Mouse (Mus musculus): ENCODE data around the gene Mipep.

Gene Mipep

DNA sequence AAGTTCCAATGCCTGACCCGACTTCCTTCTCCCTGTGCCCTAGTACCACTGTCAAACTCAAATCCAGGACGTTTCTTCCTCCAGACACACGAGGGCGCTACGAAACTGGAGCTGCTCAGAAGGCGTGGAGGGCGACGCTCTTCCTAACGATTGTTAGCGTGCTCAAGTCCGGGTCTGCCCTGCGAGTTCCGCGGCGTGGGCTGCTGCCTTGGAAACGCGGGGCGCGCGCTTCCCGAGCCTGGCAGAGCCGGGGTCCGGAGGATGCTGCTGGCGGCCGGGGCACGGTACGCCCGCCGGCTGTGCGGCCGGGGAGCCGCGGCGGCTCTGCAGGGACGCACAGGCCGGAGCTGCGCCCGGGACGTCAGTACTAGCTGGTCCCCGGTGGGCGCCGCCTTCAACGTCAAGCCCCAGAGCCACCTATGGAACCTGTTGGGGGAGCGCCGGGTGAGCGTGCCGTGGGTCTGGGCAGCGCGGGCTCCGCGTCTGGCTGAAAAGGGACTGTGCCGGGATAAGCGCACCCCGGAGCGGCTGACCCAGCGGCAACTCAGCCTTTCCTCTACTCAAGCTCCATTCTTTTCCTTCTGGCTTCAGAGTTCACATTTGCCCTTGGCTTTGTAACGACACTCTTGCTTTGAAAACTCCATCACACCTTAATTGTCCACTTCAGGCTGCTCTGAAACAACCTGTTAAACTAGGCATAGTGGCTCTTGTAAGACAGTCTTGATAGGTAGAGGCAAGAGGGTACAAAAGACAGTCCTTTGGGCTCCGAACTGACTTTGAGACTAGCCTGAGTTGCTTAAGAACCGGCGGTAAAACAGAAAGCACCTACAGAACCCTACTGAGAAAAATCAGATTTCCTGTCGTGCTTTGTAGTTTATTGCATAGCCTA is at the start of gene Mipep:
Mipep (plus strand) TSS at position 147 of the 889 bp plus-strand sequence.
- peak; percentile 89 for DNase-seq (ENCODE audit: low read depth, low spot score)

DNA sequence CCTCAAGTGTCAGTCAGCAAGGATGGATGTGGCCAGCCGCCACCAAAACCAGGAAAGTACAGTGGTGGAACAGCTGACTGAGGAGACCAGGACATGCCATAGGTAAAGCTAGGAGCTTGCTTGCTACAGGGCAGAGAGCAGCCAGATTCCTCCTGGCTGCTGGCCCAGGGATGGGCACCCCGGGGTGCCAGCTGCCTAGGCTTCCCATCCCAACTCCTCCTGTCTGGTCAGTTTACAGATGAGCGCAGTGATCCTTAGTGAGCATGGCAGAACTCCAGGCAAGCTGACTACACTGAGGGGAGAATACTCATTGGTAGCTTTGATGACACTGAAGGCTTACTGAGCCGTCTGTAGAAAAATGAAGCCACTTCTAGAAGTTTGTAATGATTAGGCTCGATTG is 49.2 kb upstream of the Mipep start:
- DNase-seq (ENCODE audit: low read depth, low spot score), result no peak

DNA sequence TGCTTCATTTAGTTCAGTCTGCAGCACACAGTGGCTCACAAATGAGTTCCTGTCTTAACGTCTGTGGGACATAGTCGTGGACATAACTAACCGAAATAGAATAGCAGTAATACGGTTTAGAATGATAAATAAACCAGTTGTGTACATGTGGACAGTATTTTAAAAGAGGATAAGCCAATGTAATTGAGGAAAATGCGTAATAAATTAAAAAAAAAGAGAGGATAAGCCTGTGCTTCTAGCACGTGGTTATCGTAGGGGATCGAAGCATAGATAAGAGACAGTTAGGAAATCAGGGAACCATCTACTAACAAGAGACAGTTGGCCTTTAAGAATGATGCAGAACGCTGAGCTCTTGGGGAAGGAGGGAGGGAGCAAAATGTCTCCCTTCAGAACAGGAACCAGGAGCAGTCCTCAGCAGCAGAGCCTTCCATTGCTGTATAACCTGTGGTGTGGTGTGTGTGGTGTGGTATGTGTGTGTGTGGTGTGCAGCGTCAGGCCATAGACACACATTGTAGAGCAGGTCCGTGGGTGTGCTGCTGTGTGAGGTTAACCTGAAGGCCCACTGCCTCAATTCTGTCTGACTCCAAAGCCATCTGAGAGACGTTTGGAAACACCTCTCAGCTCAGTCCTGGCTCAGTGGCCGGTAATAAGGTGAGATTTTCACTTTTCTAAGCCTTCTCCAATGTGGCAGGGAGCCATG is 48.4 kb upstream of the Mipep start:
- no peak for DNase-seq (ENCODE audit: low read depth, low spot score)

DNA sequence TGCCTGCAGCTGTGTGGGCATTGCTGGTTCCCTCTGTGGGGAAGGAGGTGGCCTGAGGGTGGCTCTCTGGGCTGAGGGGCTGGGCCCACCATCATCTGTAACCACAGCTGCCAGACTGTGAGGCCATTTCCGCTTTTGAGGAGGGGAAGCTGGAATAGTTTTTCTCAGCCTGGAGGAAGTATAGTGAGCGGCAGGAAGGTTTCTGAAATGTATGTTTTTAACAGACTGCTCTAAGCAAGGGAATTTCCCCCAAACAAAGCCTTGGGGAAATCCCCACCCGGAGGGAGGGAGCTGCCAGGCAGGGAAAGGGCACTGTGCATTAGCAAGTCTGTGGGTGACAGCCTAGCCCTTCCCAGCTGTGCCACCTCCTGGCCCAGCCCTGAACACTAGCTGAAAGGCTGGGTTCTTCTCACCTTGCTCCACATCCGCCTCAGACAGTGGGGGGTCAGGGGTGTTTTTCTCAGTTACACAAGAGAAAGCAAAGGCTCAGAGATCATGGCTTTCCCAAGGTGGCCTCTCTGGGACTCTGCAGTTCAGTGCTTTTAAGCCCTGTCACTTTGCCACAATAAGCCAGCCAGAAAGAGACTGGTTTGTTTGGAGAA is 47.7 kb upstream of the Mipep start:
- DNase-seq (ENCODE audit: low read depth, low spot score), result no peak

DNA sequence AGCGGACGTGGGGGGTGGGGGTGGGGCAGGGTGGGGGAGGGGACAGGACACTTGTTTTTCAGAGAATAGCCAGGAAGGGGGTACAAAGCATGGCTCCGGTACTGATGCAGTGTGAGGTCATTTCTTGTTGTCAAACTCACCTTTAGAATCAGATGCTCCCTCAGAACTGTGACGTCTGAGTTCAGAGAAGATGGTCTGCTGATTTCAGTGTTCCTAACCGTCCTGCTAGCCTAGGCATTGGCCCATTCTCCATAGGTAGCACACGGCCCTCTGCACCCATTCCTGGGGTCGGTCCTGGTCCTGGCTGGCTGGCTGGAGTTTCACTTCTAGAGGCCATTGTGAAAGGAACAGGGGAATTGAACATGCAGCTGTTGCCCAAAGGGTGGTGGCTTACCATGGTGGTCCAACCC is 47.2 kb upstream of the Mipep start:
- no peak for DNase-seq (ENCODE audit: low read depth, low spot score)

DNA sequence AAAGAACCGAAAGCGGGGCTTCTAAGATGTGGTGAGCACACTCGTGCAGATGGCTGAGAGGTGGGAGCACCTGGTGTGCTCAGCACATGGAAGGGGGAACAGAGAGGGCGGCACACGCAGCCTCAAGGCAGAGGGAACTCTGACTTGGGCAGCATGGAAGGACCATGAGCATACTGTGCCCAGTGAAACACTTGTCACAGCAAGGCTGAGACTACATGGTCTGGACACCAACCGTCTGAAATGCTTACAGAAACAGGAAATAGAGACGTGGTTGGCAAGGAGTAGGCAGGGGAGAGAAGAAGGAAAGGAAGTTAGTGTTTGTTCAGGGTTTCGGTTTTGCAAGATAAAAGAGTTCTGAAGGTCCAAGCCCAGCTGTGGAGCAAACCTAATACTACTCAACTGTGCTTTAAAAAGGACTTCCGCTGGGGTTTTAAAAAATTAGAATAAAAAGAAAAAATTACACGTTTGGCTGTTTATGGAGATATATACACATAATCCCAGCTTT is 45.9 kb upstream of the Mipep start:
- DNase-seq (ENCODE audit: low read depth, low spot score), result no peak

DNA sequence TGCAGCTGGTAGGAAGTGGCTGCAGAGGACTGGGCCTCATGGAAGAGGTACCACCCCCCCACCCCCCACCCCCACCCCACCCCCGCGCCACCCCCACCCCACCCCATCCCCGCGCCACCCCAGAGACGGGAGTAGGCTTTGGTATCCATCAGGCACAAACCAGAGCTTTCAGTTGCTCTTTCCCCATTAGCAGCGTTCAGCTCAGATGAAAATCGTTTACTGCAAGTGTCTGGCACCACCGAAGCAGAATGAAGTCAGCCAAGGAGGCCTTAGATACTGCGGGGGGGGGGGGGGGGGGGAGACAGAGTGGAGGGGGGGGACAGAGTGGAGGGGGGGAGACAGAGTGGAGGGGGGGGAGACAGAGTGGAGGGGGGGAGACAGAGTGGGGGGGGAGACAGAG is 45.2 kb upstream of the Mipep start:
- DNase-seq (ENCODE audit: low read depth, low spot score), result no peak

DNA sequence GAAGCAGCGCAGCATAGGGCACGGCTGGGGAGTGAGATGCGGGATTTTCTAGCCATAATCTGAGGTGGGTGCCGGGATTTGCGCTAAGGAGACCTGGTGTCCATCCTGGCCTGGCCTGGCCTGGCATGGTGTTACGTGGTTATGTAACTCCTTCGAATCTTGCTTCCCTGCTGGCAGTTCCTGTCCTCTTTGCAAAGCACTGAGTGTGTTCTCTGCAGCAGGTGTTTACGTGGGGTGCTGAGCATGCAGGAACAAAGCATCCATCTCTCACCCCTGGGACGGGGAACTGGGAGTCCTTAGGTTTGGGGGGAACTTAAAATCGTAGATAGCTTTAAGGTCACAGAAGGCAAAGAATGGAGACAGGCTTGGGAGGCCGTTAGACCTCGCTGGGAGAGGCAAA is 44.8 kb upstream of the Mipep start:
- DNase-seq (ENCODE audit: low read depth, low spot score), result no peak

DNA sequence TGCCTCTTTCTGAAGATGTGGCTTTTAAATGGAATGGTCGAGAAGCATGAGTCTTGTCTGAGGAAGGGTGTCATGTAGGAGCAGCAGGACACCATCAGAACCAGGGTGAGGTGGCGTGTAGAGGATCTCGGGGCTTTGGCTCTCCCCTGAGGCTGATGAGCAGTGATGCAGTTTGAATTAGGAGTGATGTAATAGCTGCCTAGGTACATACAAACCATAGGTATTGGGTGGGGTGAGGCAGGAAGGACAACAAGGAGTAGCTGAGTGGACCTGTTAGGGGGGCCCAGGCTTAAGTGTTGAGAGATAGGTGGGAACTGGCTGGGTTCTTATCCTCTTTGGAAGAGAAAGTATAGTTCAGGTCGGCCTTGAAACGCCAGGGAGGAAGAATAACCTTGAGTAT is 43.9 kb upstream of the Mipep start:
- DNase-seq (ENCODE audit: low read depth, low spot score), result no peak

DNA sequence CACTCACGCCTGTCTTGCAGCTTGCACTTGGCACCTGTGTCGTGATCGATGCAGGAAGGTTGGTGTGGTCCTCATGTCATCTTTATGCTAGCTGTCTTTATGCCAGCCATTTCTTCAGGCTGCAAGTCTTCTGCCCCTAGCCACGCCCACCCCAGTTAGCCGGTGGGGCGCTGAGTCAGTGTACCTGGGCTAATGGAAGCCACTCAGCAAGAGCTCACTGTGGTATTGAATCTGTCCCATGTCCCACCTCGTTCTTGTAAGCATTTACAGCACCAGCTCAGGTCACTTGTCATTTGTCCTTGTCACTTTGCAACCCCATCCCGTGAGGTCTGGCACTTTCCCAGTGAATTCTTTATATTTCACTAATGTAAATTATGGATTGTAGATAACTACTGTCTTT is 43.3 kb upstream of the Mipep start:
- DNase-seq (ENCODE audit: low read depth, low spot score), result no peak

DNA sequence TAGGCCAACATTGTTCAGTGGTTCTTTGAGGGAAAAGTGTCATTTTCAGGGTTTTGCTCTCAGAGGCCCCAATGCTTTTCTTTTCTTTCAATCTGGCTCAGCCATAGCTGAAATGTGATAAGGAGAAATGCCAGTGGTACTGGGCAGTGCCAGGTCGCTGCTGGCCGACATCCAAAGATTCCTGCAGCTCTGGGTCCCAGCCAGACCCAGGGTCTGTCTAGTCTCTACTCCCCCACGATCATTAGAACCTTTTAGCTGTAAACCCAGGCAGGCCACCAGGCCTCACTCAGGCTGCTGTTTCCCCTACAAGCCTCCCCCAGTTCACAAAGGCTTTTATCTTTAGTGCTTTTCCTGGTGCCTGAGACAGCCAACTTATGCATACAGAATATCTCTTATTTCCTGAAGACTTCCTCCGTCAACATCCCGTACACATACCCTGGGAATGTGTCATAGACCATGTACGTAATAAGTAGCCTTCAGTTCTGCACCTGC is 42.8 kb upstream of the Mipep start:
- DNase-seq (ENCODE audit: low read depth, low spot score), result no peak

DNA sequence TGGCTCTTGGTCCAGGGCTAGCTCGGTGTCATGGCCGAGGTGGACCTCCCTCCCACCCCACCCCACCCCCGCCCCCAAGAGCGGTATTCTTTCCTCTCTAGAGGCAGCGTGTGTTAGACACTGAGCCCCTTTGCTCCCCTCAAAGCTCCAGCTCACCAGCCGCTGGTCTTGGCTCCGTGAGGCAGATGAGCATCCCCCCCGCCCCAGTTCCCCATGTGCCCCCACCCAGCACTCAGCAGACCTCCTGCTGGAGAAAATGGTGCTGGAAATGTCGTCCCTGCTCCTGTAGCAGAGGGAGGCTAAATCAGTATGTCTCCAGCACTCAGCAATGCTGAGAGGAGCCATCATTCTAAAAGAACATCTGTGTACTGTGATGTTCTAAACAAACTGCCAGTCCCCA is 40.7 kb upstream of the Mipep start:
- no peak for DNase-seq (ENCODE audit: low read depth, low spot score)

DNA sequence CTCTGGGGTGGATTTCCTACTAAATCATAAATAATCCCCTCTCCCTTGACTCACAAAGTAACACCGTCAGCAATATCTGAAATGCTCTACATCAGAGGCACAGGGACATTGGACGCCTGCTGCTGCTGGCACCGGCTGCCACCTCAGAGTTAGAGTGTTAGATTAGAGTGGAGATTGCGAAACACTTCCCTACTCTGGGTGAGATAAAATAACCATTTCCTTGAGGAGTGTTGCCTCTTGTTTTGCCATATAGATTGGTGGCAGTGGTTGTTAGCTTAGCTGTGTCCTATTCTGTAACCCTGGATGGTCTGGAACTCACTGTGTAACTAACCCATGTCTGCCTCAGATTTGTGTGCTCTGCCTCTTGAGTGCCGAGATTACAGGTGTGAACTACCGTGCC is 39.2 kb upstream of the Mipep start:
- no peak for DNase-seq (ENCODE audit: low read depth, low spot score)

DNA sequence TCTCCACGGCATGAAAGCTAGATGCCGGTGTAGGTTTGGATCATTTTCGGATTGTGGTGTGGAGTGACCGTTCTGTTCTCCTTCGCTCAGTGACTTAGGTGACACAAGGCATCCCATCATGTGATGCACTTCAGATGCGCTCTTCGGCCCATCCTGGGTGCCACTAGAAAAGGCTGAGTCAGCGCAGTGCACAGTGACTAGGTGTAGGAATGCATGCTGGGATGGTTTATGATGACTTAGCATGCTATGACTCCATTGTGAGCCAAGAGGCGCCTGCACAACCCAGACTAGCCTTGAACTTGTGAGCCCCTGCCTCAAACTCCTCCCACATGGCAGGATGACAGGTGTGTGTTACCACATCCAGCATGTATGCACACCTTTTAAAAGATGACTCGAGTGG is 38.2 kb upstream of the Mipep start:
- DNase-seq (ENCODE audit: low read depth, low spot score), result no peak

DNA sequence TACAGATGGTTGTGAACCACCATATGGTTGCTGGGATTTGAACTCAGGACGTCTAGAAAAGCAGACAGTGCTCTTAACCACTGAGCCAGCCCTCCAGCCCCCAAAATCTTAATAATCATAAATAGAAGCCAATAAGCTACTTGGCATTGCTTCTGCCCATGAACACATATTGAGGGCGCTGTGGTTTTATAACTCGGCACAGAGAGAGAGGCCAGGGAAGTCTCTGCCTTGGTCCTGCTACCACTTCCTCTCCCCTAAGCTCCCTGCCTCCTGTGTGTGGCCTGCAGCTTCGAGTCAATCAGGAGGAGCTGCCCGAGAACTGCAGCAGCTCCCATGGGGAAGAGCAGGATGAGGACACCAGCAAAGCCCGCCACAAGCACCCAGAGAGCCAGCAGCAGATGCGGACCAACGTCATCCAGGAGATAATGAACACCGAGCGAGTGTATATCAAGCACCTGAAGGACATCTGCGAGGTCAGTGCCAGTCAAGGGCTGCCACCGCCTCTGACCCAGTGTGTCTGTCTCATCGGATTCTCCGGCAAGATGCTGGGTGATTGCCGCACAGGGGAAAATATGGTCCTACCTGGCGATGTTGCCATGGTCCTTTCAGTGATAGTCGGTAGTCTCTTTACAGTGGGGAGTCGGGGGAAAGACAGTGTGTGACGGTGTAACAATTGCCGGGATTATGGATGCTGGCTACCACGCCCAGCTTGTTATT is 37.1 kb upstream of the Mipep start:
- no peak for DNase-seq (ENCODE audit: low read depth, low spot score)

DNA sequence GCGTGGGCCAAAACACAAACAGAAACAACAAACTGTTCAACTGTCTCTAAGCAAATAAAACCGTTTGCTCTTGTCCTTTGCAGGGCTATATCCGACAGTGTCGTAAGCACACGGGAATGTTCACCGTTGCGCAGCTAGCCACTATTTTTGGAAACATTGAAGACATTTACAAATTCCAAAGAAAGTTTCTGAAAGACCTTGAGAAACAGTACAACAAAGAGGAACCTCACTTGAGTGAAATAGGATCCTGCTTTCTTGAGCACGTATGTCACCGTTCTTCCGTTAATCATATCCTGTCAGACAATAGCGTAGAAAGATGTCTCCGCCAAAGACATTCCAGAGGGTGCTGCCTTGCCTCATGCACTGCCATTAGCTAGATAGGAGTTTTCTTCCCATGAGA is 34.5 kb upstream of the Mipep start:
- DNase-seq (ENCODE audit: low read depth, low spot score), result no peak

DNA sequence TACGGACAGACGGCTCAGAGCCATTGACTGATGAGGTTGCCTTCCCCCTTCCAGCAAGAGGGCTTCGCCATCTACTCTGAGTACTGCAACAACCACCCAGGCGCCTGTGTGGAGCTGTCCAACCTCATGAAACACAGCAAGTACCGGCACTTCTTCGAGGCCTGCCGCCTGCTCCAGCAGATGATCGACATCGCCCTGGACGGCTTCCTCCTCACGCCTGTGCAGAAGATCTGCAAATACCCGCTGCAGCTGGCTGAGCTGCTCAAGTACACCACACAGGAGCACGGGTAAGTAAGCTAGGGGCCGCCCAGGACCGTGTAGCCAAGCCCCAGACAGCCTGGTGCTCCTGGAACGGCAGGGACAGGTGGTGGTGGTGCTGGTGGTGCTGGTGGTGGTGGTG is 32.8 kb upstream of the Mipep start:
- no peak for DNase-seq (ENCODE audit: low read depth, low spot score)

DNA sequence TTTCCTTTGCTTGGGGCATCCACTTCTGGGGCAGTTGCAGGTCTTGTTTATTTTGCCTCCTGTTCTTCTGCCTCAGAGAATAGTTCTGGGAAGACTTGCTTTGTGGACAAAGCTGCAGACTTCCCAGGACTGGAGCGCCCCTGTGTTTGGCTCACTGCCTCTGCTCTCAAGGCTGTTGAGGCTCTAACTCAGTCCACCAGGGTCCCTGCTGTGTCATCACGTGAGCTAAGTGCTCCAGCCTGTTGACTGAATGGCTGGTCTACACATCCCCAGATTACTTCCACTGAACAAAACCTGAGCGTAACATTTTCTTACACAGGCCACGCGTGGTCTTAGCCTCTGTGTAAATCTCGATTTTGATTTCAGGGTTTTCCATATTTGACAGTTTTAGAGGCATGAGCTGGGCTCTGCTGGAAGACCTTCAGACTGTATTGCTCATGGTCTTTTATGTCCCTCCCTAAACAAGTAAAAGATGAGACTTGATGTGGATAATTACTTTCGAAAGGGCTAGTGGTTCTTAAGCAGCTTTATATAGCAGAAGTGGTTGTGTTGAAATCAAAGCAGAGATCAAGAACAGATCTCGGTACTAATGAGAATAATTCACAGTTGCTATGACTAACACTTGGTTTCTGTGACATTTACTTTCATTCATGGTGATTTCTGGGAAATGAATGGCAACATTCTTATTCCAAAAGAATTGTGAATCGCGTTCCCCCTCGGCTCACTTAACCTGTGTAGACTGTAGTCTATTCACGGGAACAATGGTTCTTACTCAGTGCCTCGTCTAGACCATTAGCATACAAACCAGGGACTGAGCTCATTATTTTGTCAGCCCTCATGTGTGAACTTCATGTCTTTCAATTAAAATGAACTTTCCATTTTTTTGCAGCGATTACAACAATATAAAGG is 31.2 kb upstream of the Mipep start:
- no peak for DNase-seq (ENCODE audit: low read depth, low spot score)

DNA sequence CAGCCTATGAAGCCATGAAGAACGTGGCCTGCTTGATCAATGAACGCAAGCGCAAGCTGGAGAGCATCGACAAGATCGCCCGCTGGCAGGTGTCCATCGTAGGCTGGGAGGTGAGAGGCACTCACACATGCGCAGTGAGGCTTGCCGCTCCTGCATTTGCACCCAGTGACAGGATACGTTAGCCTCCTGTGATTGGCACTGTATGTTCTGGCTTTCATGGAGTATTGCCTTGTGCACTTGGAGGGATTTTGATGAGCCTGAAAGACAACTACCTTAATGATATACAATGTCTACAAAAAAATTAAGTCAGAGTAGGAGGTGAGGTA is 30.6 kb upstream of the Mipep start:
- no peak for DNase-seq (ENCODE audit: low read depth, low spot score)

DNA sequence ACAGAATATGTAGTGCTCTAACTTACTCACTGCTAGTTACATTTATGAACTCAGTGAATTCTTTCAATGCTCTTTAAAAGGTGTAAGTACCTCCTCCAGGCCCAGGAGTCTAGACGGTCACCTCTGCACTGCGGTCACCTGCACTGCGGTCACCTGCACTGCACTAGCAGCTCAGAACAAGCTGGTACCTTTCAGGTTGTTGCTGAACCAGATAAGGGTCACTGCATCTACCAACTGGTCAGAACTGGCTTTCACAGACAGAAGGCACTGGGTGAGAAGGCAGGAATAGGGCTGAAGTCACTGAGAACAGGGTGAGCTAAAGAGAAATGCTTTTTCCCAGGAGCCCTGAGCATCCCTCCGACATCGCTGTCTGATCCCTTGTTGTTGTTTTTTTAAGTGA is 29.7 kb upstream of the Mipep start:
- DNase-seq (ENCODE audit: low read depth, low spot score), result no peak

DNA sequence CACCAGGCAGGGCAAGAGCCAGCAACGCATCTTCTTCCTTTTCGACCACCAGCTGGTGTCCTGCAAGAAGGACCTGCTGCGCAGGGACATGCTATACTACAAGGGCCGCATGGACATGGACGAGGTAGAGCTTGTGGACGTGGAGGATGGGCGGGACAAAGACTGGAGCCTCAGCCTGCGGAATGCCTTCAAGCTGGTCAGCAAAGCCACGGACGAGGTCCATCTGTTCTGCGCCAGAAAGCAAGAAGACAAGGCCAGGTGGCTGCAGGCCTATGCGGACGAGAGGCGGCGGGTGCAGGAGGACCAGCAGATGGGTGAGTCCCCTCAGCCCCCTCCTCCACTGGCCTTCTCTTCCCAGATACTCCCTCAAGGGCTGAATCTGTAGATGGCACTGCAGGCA is 28.1 kb upstream of the Mipep start:
- no peak for DNase-seq (ENCODE audit: low read depth, low spot score)

All from embryo, embryonic 11.5 days (tissue).